Mouse (Mus musculus) ovary, postnatal 36 days (tissue): ENCODE results near the gene Atp5k.
A peak's percentile ranks its signal among the peaks of the same experiment; 100 is the strongest.

Experiments used
- DNase-seq: peaks from one replicate; pipeline ENCODE4 v3.0.0; 2022; ENCODE audit warnings: low spot score, mixed read lengths

The Atp5k gene

GRCm38 (mm10) chr5:108433804-108434587, at the start of gene Atp5k:
Gene Atp5k, minus strand, starts transcription at chr5:108434448.
- DNase-seq: peak; percentile 91

- no peak for DNase-seq
Observed at GRCm38 (mm10) chr5:108483006-108483405, 48.8 kb upstream of the Atp5k start.

- DNase-seq: no peak
Observed at GRCm38 (mm10) chr5:108475977-108476376, 41.7 kb upstream of the Atp5k start.

GRCm38 (mm10) chr5:108473737-108474136, 39.5 kb upstream of the Atp5k start:
- no peak for DNase-seq

GRCm38 (mm10) chr5:108469617-108470016, 35.4 kb upstream of the Atp5k start:
- DNase-seq: no peak

- DNase-seq: no peak
Observed at GRCm38 (mm10) chr5:108466647-108467046, 32.4 kb upstream of the Atp5k start.

- no peak for DNase-seq
Observed at GRCm38 (mm10) chr5:108465131-108465891, 31.1 kb upstream of the Atp5k start.

GRCm38 (mm10) chr5:108462446-108462845, 28.2 kb upstream of the Atp5k start:
- DNase-seq: no peak

GRCm38 (mm10) chr5:108461082-108462065, 27.1 kb upstream of the Atp5k start, which contains the start of gene Pcgf3:
Gene Pcgf3, plus strand, starts transcription at chr5:108461232.
- peak; percentile 98 for DNase-seq

GRCm38 (mm10) chr5:108460461-108460860, 26.2 kb upstream of the Atp5k start:
- no peak for DNase-seq

GRCm38 (mm10) chr5:108458706-108459105, 24.5 kb upstream of the Atp5k start:
- DNase-seq: no peak

- no peak for DNase-seq
Observed at GRCm38 (mm10) chr5:108454094-108454493, 19.8 kb upstream of the Atp5k start.

- DNase-seq: no peak
Observed at GRCm38 (mm10) chr5:108452422-108452821, 18.2 kb upstream of the Atp5k start.

- DNase-seq: no peak
Observed at GRCm38 (mm10) chr5:108451611-108452010, 17.4 kb upstream of the Atp5k start.

GRCm38 (mm10) chr5:108450837-108451540, 16.7 kb upstream of the Atp5k start:
- no peak for DNase-seq

GRCm38 (mm10) chr5:108448785-108449668, 14.8 kb upstream of the Atp5k start, which contains the start of gene Mfsd7a:
Gene Mfsd7a, minus strand, starts transcription at chr5:108448891.
- peak; percentile 80 for DNase-seq

- DNase-seq: no peak
Observed at GRCm38 (mm10) chr5:108447857-108448256, 13.6 kb upstream of the Atp5k start.

- DNase-seq: no peak
Observed at GRCm38 (mm10) chr5:108446973-108447372, 12.7 kb upstream of the Atp5k start.

GRCm38 (mm10) chr5:108436101-108436500, 1.9 kb upstream of the Atp5k start:
- no peak for DNase-seq

- DNase-seq: no peak
Observed at GRCm38 (mm10) chr5:108431196-108431595, 3.1 kb downstream of the Atp5k start.
